Mouse (Mus musculus): Measurements from ENCODE around the gene Polr2h.

Gene Polr2h

DNA sequence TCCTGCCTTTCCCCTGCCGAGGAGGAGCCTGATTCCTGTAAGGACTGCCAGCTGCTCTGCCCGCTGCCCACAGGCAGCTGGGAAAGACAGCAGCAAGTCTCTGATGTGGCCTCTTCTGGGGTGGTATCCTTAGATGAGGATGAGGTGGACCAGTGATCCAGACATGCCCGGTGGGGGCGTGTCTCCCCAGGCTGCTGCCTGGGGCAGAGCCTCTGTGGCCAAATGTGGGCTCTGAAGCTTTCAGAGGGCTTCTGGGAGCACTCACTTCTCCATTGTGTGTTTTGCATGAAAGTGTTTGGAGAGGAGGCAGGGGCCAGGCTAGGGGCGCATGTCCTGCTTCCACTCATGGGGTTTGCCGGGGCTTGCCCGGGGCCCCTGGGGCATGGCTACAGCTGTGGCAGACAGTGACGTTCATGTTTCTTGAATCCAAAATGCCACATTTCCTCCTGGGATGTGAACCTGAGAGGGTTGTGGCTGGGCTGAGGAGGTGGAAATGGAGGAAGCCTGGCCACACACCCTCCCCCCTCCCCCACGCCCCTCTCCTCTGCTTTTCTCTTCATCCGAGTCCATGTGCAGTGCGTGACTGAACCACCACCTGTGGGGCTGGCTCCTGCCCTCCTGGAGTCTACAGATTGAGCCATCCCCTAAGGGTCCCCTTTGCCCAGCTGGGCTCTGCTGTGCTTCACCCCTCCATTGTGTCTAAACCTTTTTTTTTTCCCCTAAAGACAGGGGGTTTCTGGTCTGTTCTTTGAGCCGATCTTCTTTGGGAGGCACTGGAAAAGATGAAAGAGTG, 15.5 kb upstream of the Polr2h start:
- no peak for DNase-seq

DNA sequence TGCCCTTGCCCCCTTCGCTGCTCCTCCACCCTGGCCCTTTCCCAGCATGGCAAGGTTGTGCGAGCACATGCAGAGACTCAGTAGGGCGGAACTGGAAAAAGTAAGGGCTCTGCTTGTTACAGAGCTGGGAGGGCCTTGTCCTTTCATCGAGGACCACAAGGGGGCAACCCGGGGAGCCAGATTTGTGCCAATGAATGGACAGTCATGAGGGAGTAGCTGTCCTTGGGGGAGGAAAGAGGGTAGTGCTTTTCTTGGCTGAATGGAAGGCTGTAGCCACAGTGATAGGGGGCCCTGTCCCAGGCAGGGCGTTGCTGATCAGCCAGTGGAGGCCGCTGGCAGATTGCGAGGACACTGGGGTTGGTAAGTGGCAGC, 15.0 kb upstream of the Polr2h start:
- peak; percentile 53 for DNase-seq

DNA sequence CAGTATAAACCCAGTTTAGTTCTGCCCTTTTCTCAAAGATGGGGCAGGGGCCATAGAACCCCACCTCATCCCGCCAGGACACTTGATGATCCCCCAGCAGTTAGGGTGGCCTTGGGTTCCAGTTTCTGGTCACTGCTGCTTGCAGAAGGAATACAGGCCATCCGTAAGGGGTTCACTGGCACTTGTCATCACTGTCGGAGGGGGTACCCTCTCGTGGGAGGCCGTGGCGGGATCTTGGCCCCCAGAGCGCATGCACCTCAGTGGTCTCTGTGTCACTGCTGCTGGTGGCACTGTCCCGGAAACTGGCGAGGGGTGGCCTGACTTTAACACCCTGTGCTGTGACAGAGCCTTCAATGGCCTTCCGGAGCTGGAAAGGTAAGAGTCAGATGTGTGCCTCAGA, 14.4 kb upstream of the Polr2h start:
- DNase-seq: no peak

DNA sequence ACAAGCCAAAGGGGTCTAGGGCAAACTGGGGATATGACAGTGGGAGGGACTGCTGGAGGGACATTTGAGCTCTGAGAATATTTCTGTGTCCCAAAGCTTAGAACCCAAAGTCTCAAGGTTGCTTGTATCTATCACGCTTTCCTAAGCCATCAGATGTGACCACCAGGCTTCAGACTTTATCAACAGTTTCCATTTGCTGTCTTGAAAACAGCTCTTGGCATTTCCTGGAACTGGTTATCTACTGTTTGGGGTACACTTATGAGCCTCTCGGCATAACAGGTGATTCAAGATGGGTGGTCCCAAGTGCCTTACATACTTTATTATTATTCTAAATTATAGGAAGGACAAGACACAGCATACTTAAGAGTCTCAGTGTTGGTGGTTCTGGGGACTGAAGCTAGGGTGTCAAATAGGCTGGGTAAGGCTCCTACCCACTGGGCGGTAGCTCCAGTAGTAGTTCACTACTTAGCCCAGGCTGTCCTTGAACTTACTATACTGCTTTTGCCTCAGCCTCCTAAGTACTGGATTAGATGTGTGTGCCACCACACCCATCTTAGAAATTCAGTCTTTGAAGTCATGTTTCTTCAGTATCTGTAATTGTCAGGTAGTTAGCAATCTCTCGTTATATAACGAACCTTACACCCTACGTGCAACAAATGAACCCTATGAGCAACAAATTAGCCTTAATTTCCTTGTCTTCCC, 13.6 kb upstream of the Polr2h start:
- no peak for DNase-seq

DNA sequence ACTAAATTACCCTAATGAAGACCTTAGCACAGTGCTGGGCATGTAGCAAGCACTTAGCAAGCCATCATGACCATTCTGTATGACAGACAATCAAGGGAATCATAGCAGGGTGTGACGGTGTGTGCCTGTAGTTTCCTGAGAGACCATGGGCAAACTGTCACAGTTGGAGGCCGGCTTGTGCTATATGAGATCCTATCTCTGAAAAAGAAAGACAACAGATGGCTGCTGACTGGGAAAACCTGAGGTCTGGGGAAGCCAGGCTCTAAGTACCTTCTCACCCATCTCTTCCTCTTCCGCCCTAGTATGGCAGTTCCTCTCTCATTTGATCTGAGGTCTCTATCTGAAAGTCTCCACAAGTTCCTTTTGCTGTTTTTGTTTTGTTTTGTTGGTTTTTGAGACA, 11.7 kb upstream of the Polr2h start:
- peak; percentile 32 for DNase-seq

DNA sequence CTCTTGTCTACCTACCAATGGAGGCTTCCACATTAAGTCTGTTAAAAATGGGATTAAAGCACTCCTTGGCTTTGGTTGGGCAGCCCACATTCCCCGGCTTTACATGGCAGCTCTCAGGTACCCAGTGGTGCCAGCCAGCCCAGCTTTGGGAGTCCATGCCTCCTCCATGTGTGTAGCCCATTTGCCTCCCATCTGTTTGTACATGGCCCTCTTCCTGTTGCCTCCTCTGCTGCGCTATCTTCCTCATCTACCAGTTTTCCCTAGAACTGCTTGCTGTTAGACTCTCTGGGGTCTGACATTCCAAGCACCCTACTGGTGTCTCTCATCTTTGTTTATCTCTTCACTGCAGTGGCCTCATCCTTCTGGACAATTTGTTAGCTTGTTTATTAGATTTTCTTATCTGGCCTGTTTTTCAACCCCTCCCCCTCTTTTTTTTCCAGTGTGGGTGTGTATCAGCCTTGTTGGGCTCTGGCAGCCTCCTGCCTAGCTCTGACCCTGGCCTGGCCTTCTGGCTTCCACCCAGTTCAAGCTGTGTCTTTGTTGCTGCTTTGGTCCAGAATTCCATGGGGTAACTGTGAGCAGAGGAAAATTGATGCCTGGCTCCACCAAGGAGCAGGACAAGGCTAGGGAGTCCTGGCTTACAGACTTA, 10.9 kb upstream of the Polr2h start:
- peak; percentile 30 for DNase-seq

DNA sequence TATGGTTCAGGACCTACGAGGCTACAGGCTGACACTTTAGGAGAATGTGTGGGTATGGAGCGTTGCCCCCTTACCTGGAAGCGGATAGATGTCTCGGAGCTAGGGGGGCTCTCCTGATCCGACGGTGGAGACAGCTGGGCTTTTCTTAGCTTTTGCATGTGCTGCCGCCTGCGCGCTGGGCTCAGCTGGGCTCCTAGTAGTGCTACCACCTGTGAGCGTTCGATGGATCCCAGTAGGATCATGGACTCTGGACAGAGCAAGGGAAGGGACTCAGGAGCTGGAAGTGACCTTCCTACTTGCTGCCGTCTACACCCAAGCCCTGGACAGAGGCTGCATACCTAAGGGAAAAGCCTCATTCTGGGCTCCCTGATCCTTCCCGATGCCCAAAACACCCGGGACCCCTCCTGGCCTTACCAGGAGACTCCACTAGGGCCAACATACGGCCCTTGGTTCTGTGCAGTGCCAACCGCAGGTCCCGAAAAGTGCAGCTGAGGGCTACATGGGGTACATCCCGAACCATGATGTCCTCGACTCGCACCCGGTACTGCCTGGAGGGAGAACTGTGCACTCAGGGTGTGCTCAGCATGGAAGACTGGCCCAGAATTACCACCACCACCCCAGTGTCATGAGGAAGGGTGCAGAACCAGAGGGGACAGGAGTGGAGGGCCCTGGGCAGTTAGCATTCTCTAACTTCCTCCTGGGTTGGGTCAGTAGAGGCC, 9.1 kb upstream of the Polr2h start:
- no peak for DNase-seq

DNA sequence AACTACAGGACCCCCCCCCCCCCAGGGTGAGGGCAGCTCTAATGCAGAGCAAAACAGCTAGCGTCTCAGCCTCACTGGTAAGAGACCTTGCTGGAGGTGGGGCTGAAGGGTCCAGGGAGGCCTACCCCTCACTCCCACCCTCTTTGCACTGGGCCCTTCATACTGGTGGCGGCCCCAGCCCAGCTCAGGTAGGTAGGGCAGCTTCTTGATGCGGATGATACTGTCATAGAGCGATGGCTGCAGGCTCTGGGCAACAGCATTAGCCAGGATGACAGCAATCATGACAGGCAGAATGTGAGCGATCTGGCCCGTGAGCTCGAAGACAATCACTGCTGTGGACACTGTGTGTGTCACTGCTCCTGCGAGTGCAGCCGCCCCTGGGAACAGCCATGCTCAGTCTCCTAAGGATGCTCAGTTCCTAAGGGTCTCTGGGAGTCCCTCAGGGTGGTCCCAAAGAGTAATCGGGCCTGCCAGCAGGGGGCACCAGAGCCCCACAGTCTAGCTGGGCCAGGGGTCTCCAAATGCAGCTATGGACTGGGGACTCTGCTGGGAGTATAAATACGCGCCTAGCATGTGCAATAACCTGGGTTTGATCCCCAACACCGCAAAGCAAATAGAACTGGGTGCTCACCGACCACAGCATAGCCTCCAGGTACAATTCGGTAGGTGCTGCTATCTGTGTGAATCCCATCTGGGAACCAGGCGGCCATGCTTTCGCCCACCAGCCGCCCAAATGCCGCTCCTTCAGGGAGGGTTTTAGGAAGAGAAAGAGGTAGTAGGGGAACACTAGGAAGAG, 8.3 kb upstream of the Polr2h start:
- DNase-seq: peak; percentile 36

DNA sequence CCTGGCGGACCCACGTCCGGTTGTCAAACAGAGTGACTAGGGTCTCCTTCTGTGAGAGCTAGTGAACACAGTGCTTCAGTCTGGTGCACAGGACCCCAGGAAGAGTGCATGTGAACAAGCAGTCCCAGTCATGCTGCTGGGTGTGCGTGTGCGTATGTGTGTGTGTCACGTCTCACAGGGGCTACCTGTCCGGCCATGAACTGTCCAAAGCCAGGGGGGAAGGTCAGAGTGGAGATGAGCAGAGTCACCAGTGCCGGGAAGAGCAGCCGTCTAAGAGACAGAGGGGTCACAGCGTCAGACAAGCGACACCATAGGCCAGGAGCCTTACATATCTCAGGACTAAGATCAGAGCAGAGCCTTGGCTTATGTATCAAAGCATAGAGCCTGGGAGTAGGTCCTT, 7.1 kb upstream of the Polr2h start:
- no peak for DNase-seq

DNA sequence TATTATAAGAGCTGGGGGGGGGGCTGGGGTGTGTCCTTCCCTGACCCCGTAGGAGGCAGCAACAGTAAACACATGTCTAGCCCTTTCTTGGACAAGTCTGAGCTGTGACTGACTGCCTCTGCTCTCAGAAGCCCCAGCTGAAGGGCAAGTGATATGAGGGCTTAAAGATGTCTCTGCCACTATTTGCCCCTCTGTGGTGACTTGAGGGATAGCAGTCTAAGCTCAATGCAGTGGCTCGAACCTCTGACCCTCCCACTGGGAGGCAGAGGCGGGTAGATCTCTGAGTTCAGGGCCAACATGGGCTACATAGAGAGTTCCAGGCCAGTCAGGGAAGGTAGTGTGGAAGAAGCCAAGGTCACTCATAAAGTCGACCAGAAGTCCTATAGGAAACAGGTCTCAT, 6.7 kb upstream of the Polr2h start:
- no peak for DNase-seq

DNA sequence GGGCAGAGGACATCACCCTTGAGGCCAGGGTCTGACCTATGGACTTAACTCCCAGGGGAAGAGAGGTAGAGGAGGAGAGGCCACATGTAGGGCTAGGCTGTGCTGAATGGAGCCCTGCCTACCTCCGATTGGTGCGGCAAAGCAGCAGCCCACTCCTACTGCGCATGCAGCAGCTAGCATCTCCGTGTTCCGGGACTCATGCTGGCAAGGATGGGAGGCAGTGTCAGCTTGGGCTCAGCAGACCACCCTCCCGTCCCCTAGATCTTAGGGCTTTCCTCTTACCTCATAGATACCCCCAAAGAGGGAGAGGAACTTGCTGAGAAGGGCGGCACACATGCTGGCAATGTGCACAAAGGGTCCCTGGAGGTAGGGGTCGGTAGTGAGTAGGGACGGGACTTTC, 5.3 kb upstream of the Polr2h start:
- DNase-seq: no peak

DNA sequence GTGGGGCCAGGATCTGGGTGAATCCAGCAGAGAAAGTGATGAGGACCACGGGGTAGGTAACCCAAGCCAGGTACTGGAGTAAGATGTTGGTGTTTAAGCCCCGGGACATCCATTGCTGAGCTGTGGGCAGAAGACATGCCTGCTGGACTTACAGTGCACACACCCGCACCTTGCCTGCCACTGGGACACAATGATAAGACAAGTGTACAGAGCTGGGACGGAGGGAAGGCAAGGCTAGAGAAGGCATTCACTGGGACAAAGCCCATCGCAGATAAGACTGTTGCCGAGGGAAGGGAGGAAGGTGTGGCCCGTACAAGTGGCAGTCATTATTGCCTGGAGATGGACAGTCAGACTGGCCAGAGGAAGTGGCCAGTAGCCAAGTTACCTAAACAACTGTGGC, 4.6 kb upstream of the Polr2h start:
- no peak for DNase-seq

DNA sequence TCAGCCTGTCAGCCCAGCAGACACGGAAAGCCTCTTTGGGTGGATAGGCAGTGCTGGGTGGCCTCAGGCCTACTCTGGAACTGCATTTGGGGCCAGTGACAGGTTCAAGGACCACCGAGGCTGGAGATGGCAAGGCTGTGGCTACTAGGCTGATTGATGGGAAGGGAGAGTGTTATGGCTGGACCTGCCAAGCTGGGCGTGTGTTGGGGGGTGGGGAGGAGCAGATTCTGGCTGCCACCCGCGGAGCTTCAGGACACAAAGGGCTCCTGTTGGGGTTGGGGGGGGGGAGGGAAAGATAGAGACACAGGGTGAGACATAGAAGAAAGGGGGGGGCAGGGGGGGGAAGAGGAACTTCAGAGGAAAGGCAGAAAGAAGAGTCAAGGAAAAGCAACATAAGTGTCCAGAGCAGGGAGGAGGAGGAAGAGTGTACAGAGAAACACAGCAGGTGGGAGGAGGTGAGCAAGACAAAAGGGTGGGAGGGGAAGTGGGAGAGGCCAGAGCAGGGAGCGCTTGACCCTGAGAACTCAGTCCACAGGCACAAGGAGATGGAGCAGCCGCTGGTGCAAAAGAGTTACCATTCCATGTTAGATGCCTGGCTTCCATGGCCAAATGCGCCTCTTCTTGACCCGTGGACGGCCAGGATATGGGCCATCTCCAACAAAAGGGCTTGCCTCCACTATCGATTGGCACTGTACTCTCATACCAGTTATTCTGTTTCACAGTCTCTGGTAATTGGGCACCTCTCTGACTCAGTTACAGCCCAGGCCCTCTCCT, 3.0 kb upstream of the Polr2h start:
- DNase-seq: peak; percentile 34

DNA sequence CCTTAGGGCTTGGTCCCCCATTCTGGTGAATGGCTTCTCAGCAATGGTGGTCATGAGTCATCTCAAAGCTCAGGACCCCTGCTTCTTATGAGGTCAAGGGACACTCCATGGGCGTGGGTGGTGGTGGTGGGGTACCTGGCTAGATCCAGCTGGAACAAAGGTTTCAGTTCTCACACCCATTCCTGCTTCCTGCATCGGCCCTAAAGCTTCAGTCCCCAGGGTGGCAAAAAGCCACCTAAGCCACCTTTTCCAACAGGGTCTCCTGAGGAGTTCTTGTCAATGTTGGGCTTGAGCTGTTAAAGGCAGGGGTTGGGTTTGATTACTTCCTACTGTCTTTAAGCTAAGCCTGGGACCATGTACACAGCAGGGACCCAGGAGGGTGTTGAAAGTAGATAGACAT, 2.3 kb upstream of the Polr2h start:
- DNase-seq: peak; percentile 30

DNA sequence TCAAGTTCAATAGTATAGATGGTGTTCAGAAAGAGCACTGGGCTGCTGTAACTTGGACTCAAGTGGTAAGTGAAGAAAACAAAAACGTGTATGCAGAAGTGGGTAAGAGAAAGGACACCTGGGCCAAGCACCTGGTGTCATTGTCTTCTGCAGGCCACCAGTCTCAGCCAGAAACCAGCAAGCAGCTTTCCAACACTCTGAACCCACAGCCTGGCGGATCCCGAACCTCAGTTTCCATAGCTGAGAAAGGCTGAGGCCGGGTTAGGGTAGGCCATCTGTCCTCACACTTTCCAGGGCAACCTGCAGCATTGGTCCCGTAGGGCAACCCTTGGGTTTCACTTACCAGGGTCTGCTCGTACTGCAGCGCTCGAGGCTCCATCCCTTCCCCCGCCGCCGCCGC, 1.9 kb upstream of the Polr2h start:
- peak; percentile 44 for DNase-seq

DNA sequence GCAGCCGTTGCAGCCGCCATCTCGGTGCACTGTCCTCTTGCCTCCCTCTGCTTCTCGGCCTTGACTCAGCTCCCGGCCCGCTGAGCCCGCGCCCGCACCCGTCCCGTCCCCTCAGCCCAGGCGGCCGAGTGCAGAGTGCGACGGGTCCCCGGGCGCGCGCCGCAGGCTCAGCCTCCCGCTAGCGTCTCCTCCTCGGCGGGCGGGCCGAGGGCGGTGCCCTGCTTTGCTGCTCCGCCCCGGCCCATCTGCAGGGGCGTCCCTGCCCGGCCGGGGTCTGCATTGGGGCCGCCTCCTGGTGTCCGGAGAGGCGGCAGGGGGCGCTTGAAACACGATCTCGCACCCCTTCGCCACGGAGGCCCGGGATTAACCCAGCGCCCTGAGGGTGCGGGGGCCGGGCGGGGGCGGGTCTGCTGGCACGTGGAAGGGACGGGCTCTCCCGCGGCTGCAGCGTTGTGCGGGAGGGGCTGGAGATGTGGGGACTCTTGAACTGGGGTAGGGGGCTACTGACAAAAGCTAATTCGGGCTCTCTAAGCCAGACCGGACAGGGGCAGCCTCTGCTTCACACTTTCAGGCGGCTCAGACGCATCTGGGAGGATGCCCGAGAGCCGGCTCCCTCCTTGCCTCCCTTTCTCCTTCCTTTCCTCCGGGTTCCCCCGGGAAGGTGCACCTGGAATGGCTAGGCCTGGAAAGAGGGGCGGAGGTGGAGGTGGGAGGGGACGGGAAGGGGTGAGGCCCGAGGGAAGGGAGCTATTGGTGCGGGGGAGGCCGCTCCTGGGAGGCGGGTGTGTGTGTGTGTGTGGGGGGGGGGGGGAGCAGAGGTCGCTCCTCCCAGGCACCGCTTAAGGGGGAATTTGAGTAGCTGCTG, 1.3 kb upstream of the Polr2h start:
- peak; percentile 76 for DNase-seq

DNA sequence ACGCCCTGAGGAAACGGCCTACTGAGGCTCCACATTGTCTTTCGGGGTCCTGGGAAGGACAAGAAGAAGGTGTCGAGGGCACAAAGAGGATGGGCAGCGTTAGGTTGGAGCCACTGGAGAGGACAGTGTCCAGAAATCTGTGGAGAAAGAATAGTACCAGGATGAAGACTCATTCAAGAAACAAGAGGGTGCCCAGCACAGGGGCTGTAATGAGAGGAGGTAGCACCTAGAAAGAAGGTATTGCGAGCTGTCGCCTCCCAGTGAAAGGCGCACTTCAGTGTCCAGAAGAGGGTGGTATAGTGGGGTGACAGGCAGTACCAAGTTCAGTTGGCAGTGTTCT, 654 bp upstream of the Polr2h start:
- no peak for DNase-seq

DNA sequence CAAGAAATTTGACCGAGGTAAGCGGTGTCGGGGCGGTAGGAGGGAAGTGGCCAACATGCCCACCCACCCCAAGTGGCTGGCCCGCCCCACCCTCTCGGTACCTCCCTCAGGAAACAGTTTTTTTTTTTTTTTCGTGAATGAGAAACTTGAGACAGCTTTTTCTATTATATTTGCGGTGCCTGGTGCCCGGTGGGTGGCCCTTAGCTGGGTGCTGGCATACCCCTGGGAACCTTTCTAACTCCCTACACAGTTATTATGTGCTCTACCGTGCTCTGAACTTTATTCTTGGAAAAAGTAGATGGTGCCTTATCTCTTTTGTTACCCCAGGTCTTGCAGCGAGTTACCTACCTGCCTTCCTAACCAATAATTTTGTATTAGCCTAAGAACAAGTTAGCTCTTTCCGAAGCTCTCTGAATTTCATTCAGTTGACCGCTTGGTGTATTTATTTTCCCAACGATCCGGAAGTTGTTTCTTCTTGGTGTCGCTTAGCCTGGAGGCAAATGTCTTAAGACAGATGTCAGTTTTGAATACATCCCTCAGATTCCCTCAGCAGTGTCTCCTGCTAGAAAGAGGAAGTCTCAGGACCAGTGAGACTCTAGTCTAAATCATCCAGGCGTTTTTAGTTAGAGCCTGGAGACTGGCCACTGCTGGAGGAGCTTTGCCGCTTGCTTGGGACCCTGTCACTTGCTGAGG, 659 bp downstream of the Polr2h start:
- no peak for DNase-seq

DNA sequence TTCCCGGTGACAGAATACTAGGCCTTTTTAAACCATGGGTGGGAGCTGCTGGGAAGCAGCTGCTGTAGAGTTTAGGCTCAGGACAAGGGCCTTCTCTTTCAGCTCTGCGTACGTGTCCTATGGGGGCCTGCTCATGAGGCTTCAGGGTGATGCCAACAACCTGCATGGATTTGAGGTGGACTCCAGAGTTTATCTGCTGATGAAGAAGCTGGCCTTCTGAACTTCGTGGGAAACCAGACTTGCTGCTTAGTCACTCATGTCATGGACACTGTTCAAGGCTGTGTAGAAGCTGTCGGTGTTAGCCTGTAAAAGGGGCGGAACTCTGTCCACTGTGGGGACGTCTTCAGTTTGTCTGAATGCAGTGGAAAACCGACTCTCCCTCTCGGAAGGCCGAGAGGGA, 4.3 kb downstream of the Polr2h start:
- no peak for DNase-seq

DNA sequence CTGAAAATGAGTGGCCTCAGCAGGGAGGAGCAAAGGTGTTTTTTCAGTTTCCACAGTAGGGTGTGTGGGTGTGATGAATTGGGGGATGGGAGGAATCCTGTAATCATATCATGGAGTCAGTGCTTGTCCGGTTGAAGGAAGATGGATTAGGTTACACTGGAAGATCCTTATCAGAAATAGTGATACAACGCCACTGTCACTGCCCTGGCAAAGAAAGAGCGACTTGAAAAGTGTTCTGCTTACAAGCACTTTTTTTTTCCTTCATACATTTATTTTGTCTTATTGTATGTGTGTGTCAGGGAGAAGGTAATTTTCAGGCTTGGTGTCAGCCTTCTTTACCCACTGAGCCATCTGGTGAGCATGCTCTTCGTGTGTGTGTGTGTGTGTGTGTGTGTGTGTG, 5.3 kb downstream of the Polr2h start:
- DNase-seq: no peak

Data from cerebellum, adult 8-10 months (tissue).